Mouse (Mus musculus) urinary bladder, postnatal 4 days (tissue): ENCODE data around the gene Ak4.

Experiments
- DNase-seq, 2 experiments: peaks; one replicate each; pipeline ENCODE4 v3.0.0; 2021 to 2022; ENCODE audit warnings: low spot score in 2 of 2

Ak4 gene

DNA sequence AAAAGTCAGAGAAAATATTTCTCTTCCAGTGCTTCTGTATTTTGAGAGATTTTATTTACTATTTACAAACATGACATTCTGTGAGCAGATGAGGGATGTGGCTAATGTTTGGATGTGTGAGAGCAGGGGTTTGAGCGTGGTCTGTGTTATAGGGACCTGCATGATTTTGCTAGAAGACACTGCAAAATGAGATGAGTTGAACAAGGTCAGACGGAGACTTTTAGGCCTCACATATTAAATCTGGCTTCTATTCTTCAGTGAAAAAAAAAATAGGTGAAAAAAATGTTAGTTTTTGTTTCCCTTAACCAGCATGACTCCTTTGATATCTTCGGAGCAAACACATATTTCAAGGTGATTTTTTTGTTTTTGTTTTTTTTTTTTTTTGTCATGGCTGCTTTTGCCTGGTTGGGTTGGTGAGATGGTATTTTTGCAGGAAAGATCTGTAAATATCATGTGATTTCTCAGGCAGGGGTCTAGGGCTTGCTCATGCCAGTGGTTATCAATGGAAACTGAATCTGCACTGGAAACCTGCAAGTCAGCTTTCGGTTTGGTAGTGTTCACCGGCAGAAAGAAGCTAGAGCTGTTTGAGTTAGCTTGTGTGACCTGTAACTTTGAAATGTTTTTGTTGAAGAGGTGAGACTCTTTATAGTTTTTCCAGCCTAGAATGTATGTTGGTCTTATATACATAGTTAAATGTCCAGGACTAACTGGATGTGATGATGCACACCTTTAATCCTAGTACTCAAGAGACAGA lies 92.9 kb downstream of the Ak4 start:
- no peak for DNase-seq

DNA sequence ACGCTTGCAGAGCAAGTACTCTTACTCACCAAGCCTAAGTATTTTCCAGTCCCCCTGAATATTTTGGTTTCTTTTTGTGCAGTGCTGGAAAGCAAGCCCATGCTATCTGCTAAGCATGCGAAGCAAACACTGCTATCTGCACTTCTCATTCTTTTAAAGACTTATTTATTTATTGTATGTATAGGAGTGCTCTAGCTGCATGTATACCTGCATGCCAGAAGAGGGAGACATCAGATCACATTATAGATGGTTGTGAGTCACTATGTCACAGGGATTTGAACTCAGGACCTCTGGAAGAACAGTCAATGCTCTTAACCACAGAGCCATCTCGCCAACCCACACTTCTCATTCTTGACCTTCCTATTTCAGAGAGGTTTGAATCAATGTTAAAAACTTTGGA lies 94.2 kb downstream of the Ak4 start:
- DNase-seq = no peak

- DNase-seq = no peak
Observed at GRCm38 (mm10) chr4:101515853-101516252, 96.8 kb downstream of the Ak4 start.
